Mouse (Mus musculus) small intestine, adult 2 months (tissue): ENCODE results near the gene Olfr1313. TPM values are rescaled to one million over a fixed set of nuclear protein-coding genes. Genes with fewer than 3 reads are reported as not detected.
"Not testable (repeated sequence)": the region's sequence is repeated elsewhere in the genome, so short reads cannot be mapped to it uniquely, and the experiment has no call there.

Source experiments
- H3K27ac ChIP-seq: fragments of 200-500 bp; 2 replicates; pipeline ENCODE4 v1.5.1; 2012; ENCODE audit warnings: low read depth, low read length, control low read depth, inconsistent platforms; ENCODE audit not compliant: insufficient read depth
- H3K27me3 ChIP-seq: fragments of 200-500 bp; 2 replicates; pipeline ENCODE4 v1.6.1; 2012; ENCODE audit warnings: mild to moderate bottlenecking, moderate library complexity, low read length, inconsistent platforms; ENCODE audit not compliant: control insufficient read depth, insufficient read depth
- H3K36me3 ChIP-seq: fragments of 200-500 bp; 2 replicates; pipeline ENCODE4 v1.6.1; 2012; ENCODE audit warnings: mild to moderate bottlenecking, low read length, control low read depth, inconsistent platforms; ENCODE audit not compliant: control insufficient read depth, insufficient read depth
- H3K4me1 ChIP-seq: fragments of 200-500 bp; 2 replicates; pipeline ENCODE4 v1.6.1; 2012; ENCODE audit warnings: low read length, inconsistent platforms, mixed read lengths; ENCODE audit not compliant: control insufficient read depth, insufficient read depth, insufficient read length
- H3K4me3 ChIP-seq: fragments of 200-500 bp; 2 replicates; pipeline ENCODE4 v1.5.1; 2012; ENCODE audit warnings: low read depth, mild to moderate bottlenecking, control low read depth, inconsistent platforms, low read length, moderate library complexity
- CTCF ChIP-seq: fragments of 200-500 bp; IDR thresholded peaks from 2 replicates; pipeline ENCODE4 v1.5.1; 2012; ENCODE audit warnings: low read depth, mild to moderate bottlenecking, control low read depth, inconsistent platforms, low read length, moderate library complexity, mixed read lengths; ENCODE audit not compliant: insufficient replicate concordance, insufficient read length; ENCODE audit errors: extremely low read depth
- POLR2A ChIP-seq: fragments of 200-500 bp; IDR thresholded peaks from 2 replicates; pipeline ENCODE4 v1.6.1; 2012; ENCODE audit warnings: low read depth, mild to moderate bottlenecking, control low read depth, inconsistent platforms, low read length, moderate library complexity
- WGBS: fragments of 180-500 bp; shearing (Covaris S2); methylation state at CpG from one replicate; pipeline ENCODE4 v1.1.7; 2018; 5-methylcytosine and 5-hydroxymethylcytosine counted together
- polyA plus RNA-seq: library from polyadenylated mRNA; depleted of rRNA; stranded (reverse); fragments of >200 nt; gene quantifications from 2 replicates; pipeline ENCODE4 v1.2.3, GENCODE M21; 2012; rRNA removed

The Olfr1313 gene
- polyA plus RNA-seq, result not detected in 2 replicates

DNA sequence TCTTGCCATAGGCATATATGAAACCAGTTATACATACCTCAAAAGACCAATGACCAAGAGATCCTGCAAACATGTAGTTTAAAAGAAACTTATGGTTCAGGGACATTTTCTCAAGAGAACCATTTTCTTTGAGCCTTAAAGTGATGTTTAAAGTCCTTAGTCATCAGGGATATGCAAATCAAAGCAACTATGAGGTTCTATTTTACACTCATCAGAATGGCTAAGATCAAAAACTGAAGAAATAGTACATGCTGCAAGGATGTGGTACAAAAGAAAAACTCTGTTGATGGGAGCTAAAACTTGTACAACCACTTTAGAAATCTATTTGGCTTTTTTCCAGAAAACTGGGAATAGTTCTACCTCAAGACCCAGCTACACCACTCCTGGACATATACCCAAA, at the start of gene Olfr1313:
Olfr1313 (minus strand) TSS at position 101 of the 400 bp plus-strand sequence.
- no peaks in the 10 kb centered on the region for H3K27me3 ChIP-seq
- TF ChIP-seq CTCF, result no peak
- no peak for TF ChIP-seq POLR2A
- H3K4me3 ChIP-seq, result no peak within 1 kb of the TSS

DNA sequence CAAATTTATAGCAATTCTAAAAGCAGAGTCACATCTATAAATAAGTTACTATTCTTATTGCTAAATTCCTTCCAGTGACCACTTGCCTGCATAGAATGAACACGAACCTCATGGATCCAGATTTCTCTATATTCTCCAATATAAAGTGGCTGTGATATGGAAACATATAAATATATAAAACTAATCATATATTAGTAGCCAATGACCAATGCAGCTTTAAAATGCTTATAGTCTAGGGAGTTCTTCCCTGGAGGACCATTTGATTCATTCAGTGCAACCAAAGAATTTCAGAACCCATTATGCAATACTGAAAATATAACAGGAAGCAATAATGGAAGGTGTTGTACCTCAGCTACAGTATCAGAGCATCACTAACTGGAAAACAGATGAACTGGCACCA, 37.7 kb upstream of the Olfr1313 start, which contains the start of gene Olfr1315-ps1:
Olfr1315-ps1 (minus strand) TSS at position 101 of the 400 bp plus-strand sequence.
- TF ChIP-seq CTCF, result no peak
- TF ChIP-seq POLR2A, result no peak
- Histone ChIP-seq H3K27me3 (no peaks in the 10 kb centered on the region), H3K36me3 (no peaks in the 10 kb centered on the region), H3K4me3 (no peak within 1 kb of the TSS), H3K4me1 (no peaks in the 10 kb centered on the region), H3K27ac (no peak within 1 kb of the TSS)
- WGBS, result 70% methylated on average over 1 of the region's 1 CpGs

More for the DNA sequence above, at the start of gene Olfr1313:
- Histone ChIP-seq H3K4me1 (no peaks in the 10 kb centered on the region), H3K36me3 (no peaks in the 10 kb centered on the region), H3K27ac (no peak within 1 kb of the TSS)

DNA sequence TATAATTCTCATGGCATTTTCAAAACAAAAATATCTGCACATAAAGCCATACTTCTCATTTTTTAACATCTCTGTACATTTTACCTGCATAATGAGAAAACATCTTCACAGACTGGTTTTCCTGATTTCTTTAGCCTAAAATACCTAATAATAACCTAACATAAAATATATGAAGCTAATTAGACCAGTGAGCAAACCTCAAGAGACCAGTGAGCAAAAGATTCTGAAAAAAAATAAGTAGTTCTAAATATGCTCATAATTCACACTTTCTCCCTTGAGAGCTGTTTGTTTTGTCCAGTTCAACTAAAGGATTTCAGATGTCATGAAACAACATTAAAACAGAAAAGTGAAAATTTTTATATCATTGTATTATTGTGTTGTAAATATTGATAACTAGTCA, 19.0 kb upstream of the Olfr1313 start, which contains the start of gene Olfr1314:
Olfr1314 (minus strand) TSS at position 101 of the 400 bp plus-strand sequence.
- no peak within 1 kb of the TSS for H3K27ac ChIP-seq
- TF ChIP-seq CTCF (no peak), POLR2A (no peak)
- H3K4me3 ChIP-seq, result no peak within 1 kb of the TSS
- H3K36me3 ChIP-seq, result no peaks in the 10 kb centered on the region
- no peaks in the 10 kb centered on the region for H3K27me3 ChIP-seq
- H3K4me1 ChIP-seq, result no peaks in the 10 kb centered on the region

DNA sequence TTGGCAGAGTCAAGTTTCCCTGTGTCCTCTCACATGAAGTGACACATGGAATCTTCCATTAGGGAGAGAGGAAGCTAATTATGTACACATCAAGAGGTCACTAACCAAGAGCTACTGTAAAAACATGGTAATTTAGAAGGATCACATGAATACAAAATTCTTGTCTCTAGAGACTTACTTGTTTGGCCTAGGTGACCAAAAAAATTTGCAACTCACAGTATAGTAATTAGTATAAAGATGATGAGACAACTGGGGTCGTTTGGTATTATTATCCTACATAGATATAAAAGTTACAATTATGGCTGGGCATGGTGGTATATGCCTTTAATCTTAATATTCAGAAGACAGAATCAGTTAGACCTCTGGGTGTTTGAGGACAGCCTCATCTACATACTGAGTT, 27.5 kb downstream of the Olfr1313 start, which contains the start of gene Olfr1312:
Olfr1312 (minus strand) TSS at position 101 of the 400 bp plus-strand sequence.
- Histone ChIP-seq H3K36me3 (no peaks in the 10 kb centered on the region), H3K4me3 (no peak within 1 kb of the TSS), H3K27ac (no peak within 1 kb of the TSS), H3K27me3 (no peaks in the 10 kb centered on the region), H3K4me1 (no peaks in the 10 kb centered on the region)
- WGBS, result 17% methylated on average over 1 of the region's 1 CpGs
- TF ChIP-seq CTCF (no peak), POLR2A (no peak)

DNA sequence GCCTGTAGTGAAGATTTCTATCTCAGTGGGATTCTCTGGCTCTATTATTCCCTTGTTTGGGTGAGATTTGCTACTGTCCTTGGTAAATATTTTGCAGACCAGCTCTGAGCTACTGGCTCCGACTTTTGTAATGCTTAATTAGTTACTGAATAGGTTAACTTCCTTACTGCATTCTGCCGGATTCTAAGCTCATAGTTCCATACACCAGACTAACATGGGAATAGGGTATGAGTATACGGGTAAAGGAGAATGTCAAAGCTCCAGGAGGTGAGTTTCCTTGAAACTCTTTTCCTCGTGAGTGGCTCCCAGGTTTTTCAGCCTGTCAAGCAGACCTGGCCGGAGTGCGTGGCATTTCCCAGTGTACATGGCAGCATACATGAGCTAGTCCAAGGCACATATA, 50.7 kb downstream of the Olfr1313 start:
- H3K27ac ChIP-seq, H3K27me3 ChIP-seq, H3K4me1 ChIP-seq, H3K4me3 ChIP-seq, H3K36me3 ChIP-seq: not testable (repeated sequence)
- WGBS, result 46% methylated on average over 6 of the region's 6 CpGs

DNA sequence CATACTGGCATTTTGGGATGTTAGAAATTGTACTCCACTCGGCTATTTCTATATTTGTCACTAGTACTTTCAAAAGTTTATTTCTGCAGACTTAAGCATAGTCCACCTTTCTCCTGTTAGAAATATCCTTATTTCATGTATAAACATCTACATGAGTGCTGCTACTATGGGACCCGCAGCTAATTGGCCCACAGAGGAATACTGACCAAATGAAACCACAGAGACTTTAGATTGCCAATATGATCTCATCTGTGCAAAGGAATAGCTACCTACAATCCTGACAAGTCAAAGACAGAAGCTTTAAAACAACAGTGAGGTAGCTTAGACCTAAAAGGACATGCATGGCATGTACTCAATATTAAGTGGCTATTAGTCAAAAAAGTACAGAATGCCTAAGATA, 53.3 kb downstream of the Olfr1313 start, which contains the start of gene Olfr1311:
Olfr1311 (minus strand) TSS at position 101 of the 400 bp plus-strand sequence.
- H3K36me3 ChIP-seq, result no peaks in the 10 kb centered on the region
- WGBS, result 91% methylated on average over 2 of the region's 2 CpGs
- TF ChIP-seq POLR2A (no peak), CTCF (no peak)
- no peak within 1 kb of the TSS for H3K4me3 ChIP-seq
- no peak within 1 kb of the TSS for H3K27ac ChIP-seq
- no peaks in the 10 kb centered on the region for H3K4me1 ChIP-seq
- no peaks in the 10 kb centered on the region for H3K27me3 ChIP-seq

Other genes starting within 250 kb of the Olfr1313 start
- gene Olfr1305, start 200.7 kb downstream of the Olfr1313 start, polyA plus RNA-seq, result not detected in 2 replicates
- gene Olfr1306, start 161.6 kb downstream of the Olfr1313 start, polyA plus RNA-seq, result not detected in 2 replicates
- not detected in 2 replicates for gene Olfr1307, start 128.4 kb downstream of the Olfr1313 start, polyA plus RNA-seq
- gene Olfr1308, start 112.9 kb downstream of the Olfr1313 start, polyA plus RNA-seq, result not detected in 2 replicates
- gene Olfr1309, start 87.6 kb downstream of the Olfr1313 start, polyA plus RNA-seq, result not detected in 2 replicates
- gene Olfr1310, start 65.1 kb downstream of the Olfr1313 start, polyA plus RNA-seq, result not detected in 2 replicates
- not detected in 2 replicates for gene Olfr1311, start 53.4 kb downstream of the Olfr1313 start, polyA plus RNA-seq
- gene Olfr1312, start 27.6 kb downstream of the Olfr1313 start, polyA plus RNA-seq, result not detected in 2 replicates
- gene Olfr1314, start 18.9 kb upstream of the Olfr1313 start, polyA plus RNA-seq, result not detected in 2 replicates
- gene Olfr1315-ps1, start 37.6 kb upstream of the Olfr1313 start, polyA plus RNA-seq, result not detected in 2 replicates
- gene Olfr1316, start 57.1 kb upstream of the Olfr1313 start, polyA plus RNA-seq, result not detected in 2 replicates
- not detected in 2 replicates for gene Olfr1317, start 62.5 kb upstream of the Olfr1313 start, polyA plus RNA-seq
- not detected in 2 replicates for gene Olfr1318, start 76.4 kb upstream of the Olfr1313 start, polyA plus RNA-seq
- 28.5 and 38.7 TPM in 2 replicates for gene Lpcat4, start 161.6 kb upstream of the Olfr1313 start, polyA plus RNA-seq
- not detected in 2 replicates for gene Nutm1, start 181.4 kb upstream of the Olfr1313 start, polyA plus RNA-seq
- gene Nop10, start 184.1 kb upstream of the Olfr1313 start, polyA plus RNA-seq, result 19.4 and 20.3 TPM in 2 replicates
- gene Slc12a6, start 188.0 kb upstream of the Olfr1313 start, polyA plus RNA-seq, result 7.6 and 17.6 TPM in 2 replicates
- gene Gm21985, start 188.5 kb upstream of the Olfr1313 start, polyA plus RNA-seq, result not detected in 2 replicates